Mouse (Mus musculus) midbrain, embryonic 10.5 days (tissue): ENCODE results near the gene Nucks1. TPM values are rescaled to one million over a fixed set of nuclear protein-coding genes. Genes with fewer than 3 reads are reported as not detected.

Experiments
- DNase-seq: peaks from one replicate; pipeline ENCODE4 v3.0.0-alpha.2; 2017; ENCODE audit warnings: low spot score
- H3K27ac ChIP-seq: fragments of 300-500 bp; sonication (generic); replicated peaks from 2 replicates; pipeline ENCODE4 v1.5.1; 2016; ENCODE audit warnings: mild to moderate bottlenecking
- H3K27me3 ChIP-seq: fragments of 300-500 bp; sonication (generic); 2 replicates; pipeline ENCODE4 v1.6.1; 2016; ENCODE audit warnings: low read depth, mild to moderate bottlenecking; ENCODE audit not compliant: poor library complexity, severe bottlenecking
- H3K36me3 ChIP-seq: fragments of 300-500 bp; sonication (generic); 2 replicates; pipeline ENCODE4 v1.6.1; 2016; ENCODE audit warnings: mild to moderate bottlenecking, moderate library complexity
- H3K4me1 ChIP-seq: fragments of 300-500 bp; sonication (generic); 2 replicates; pipeline ENCODE4 v1.6.1; 2016
- H3K4me3 ChIP-seq: fragments of 300-500 bp; sonication (generic); 2 replicates; pipeline ENCODE4 v1.5.1; 2016; ENCODE audit warnings: mild to moderate bottlenecking, moderate library complexity
- H3K9me3 ChIP-seq: fragments of 300-500 bp; sonication (generic); replicated peaks from 2 replicates; pipeline ENCODE4 v1.6.1; 2016; ENCODE audit warnings: mild to moderate bottlenecking
- WGBS: fragments of 180-500 bp; shearing (Covaris S2); methylation state at CpG from one replicate; pipeline ENCODE4 v1.1.7; 2016; 5-methylcytosine and 5-hydroxymethylcytosine counted together
- polyA plus RNA-seq: library from polyadenylated mRNA; unstranded; fragments of >200 nt; fragmentation: Nextera tagmentation; extraction: Ambion mirVana; gene quantifications from 2 replicates; pipeline ENCODE4 v1.2.1, GENCODE M21; 2016

The Nucks1 gene
- 103 and 104 TPM in 2 replicates for polyA plus RNA-seq

GRCm38 (mm10) chr1:131910001-131910648 lies at the start of gene Nucks1:
Gene Nucks1 (plus strand): TSS chr1:131910534.
- under 1% methylated on average over 35 of the region's 35 CpGs for WGBS
- Histone ChIP-seq H3K4me3 (peak within 1 kb of the TSS; percentile 97), H3K27me3 (peaks cover 32% of the 10 kb centered on the region), H3K9me3 (no peaks in the 10 kb centered on the region), H3K4me1 (peaks cover 19% of the 10 kb centered on the region), H3K27ac (peak within 1 kb of the TSS; percentile 100), H3K36me3 (peaks cover 28% of the 10 kb centered on the region)
- peak; percentile 100 for DNase-seq

- no peak overlapping the region for H3K4me3 ChIP-seq
- no peaks in the 10 kb centered on the region for H3K4me1 ChIP-seq
- DNase-seq: no peak
- H3K27ac ChIP-seq: no peak overlapping the region
- no peaks in the 10 kb centered on the region for H3K36me3 ChIP-seq
- H3K9me3 ChIP-seq: no peaks in the 10 kb centered on the region
- WGBS: 89% methylated on average over 4 of the region's 4 CpGs
- H3K27me3 ChIP-seq: no peaks in the 10 kb centered on the region
Measured at GRCm38 (mm10) chr1:131861811-131862210, 48.5 kb upstream of the Nucks1 start.

GRCm38 (mm10) chr1:131865596-131865995 lies 44.7 kb upstream of the Nucks1 start:
- no peaks in the 10 kb centered on the region for H3K36me3 ChIP-seq
- H3K4me3 ChIP-seq: no peak overlapping the region
- no peak overlapping the region for H3K27ac ChIP-seq
- H3K27me3 ChIP-seq: peaks cover 17% of the 10 kb centered on the region
- WGBS: 78% methylated on average over 5 of the region's 5 CpGs
- no peaks in the 10 kb centered on the region for H3K9me3 ChIP-seq
- H3K4me1 ChIP-seq: peaks cover 9% of the 10 kb centered on the region
- DNase-seq: no peak

- Histone ChIP-seq H3K27ac (no peak overlapping the region), H3K4me3 (peak overlapping the region; percentile 74), H3K27me3 (peaks cover 17% of the 10 kb centered on the region), H3K9me3 (no peaks in the 10 kb centered on the region), H3K4me1 (peaks cover 9% of the 10 kb centered on the region), H3K36me3 (no peaks in the 10 kb centered on the region)
- DNase-seq: no peak
- WGBS: 79% methylated on average over 6 of the region's 6 CpGs
Measured at GRCm38 (mm10) chr1:131866304-131866999, 43.9 kb upstream of the Nucks1 start.

GRCm38 (mm10) chr1:131867093-131867945 lies 43.0 kb upstream of the Nucks1 start, which contains the start of gene Rab29:
Gene Rab29 (plus strand): TSS chr1:131867224.
- no peaks in the 10 kb centered on the region for H3K36me3 ChIP-seq
- no peaks in the 10 kb centered on the region for H3K9me3 ChIP-seq
- WGBS: 2% methylated on average over 46 of the region's 46 CpGs
- H3K27ac ChIP-seq: peak within 1 kb of the TSS; percentile 79
- peak; percentile 89 for DNase-seq
- H3K4me3 ChIP-seq: peak within 1 kb of the TSS; percentile 74
- H3K27me3 ChIP-seq: peaks cover 17% of the 10 kb centered on the region
- H3K4me1 ChIP-seq: peaks cover 9% of the 10 kb centered on the region

- Histone ChIP-seq H3K4me1 (peaks cover 9% of the 10 kb centered on the region), H3K9me3 (no peaks in the 10 kb centered on the region), H3K36me3 (no peaks in the 10 kb centered on the region), H3K4me3 (peak overlapping the region; percentile 74), H3K27me3 (peaks cover 17% of the 10 kb centered on the region), H3K27ac (peak overlapping the region; percentile 79; the same call in 1 of the 2 replicates)
- peak; percentile 23 for DNase-seq
- WGBS: 33% methylated on average over 10 of the region's 10 CpGs
Measured at GRCm38 (mm10) chr1:131867946-131868290, 42.4 kb upstream of the Nucks1 start.

GRCm38 (mm10) chr1:131869561-131869960 lies 40.8 kb upstream of the Nucks1 start:
- peaks cover 9% of the 10 kb centered on the region for H3K4me1 ChIP-seq
- no peak for DNase-seq
- H3K36me3 ChIP-seq: no peaks in the 10 kb centered on the region
- peaks cover 17% of the 10 kb centered on the region for H3K27me3 ChIP-seq
- no peak overlapping the region for H3K4me3 ChIP-seq
- H3K27ac ChIP-seq: no peak overlapping the region
- WGBS: 83% methylated on average over 2 of the region's 2 CpGs
- H3K9me3 ChIP-seq: no peaks in the 10 kb centered on the region

GRCm38 (mm10) chr1:131872856-131873255 lies 37.5 kb upstream of the Nucks1 start:
- no peak for DNase-seq
- 77% methylated on average over 1 of the region's 1 CpGs for WGBS
- no peak overlapping the region for H3K27ac ChIP-seq
- peaks cover 4% of the 10 kb centered on the region for H3K4me1 ChIP-seq
- no peaks in the 10 kb centered on the region for H3K9me3 ChIP-seq
- no peak overlapping the region for H3K4me3 ChIP-seq
- peaks cover 13% of the 10 kb centered on the region for H3K27me3 ChIP-seq
- no peaks in the 10 kb centered on the region for H3K36me3 ChIP-seq

GRCm38 (mm10) chr1:131879816-131880215 lies 30.5 kb upstream of the Nucks1 start:
- H3K27ac ChIP-seq: no peak overlapping the region
- H3K27me3 ChIP-seq: no peaks in the 10 kb centered on the region
- H3K4me3 ChIP-seq: no peak overlapping the region
- 67% methylated on average over 2 of the region's 2 CpGs for WGBS
- H3K36me3 ChIP-seq: no peaks in the 10 kb centered on the region
- no peak for DNase-seq
- no peaks in the 10 kb centered on the region for H3K9me3 ChIP-seq
- H3K4me1 ChIP-seq: peaks cover 16% of the 10 kb centered on the region

GRCm38 (mm10) chr1:131882787-131883186 lies 27.5 kb upstream of the Nucks1 start:
- Histone ChIP-seq H3K36me3 (no peaks in the 10 kb centered on the region), H3K27me3 (no peaks in the 10 kb centered on the region), H3K4me3 (no peak overlapping the region), H3K4me1 (peaks cover 16% of the 10 kb centered on the region), H3K9me3 (no peaks in the 10 kb centered on the region), H3K27ac (no peak overlapping the region)
- WGBS: 67% methylated on average over 2 of the region's 2 CpGs
- DNase-seq: peak; percentile 21

- 81% methylated on average over 2 of the region's 2 CpGs for WGBS
- no peak for DNase-seq
- H3K4me1 ChIP-seq: peaks cover 16% of the 10 kb centered on the region
- H3K27ac ChIP-seq: no peak overlapping the region
- H3K36me3 ChIP-seq: no peaks in the 10 kb centered on the region
- no peak overlapping the region for H3K4me3 ChIP-seq
- no peaks in the 10 kb centered on the region for H3K27me3 ChIP-seq
- no peaks in the 10 kb centered on the region for H3K9me3 ChIP-seq
Measured at GRCm38 (mm10) chr1:131886173-131886572, 24.2 kb upstream of the Nucks1 start.

- 88% methylated on average over 3 of the region's 3 CpGs for WGBS
- DNase-seq: no peak
- H3K4me1 ChIP-seq: peaks cover 13% of the 10 kb centered on the region
- H3K9me3 ChIP-seq: no peaks in the 10 kb centered on the region
- no peak overlapping the region for H3K27ac ChIP-seq
- no peak overlapping the region for H3K4me3 ChIP-seq
- no peaks in the 10 kb centered on the region for H3K27me3 ChIP-seq
- H3K36me3 ChIP-seq: no peaks in the 10 kb centered on the region
Measured at GRCm38 (mm10) chr1:131886641-131887040, 23.7 kb upstream of the Nucks1 start.
